Mouse (Mus musculus) mesoderm, embryonic 11.5 days (tissue): Measurements from ENCODE around the gene Cct7.
"Not testable (repeated sequence)": the region's sequence is repeated elsewhere in the genome, so short reads cannot be mapped to it uniquely, and the experiment has no call there.

ENCODE experiments used
- DNase-seq: peaks from one replicate; pipeline ENCODE4 v3.0.0-alpha.2; 2012; ENCODE audit warnings: low read depth, low spot score

The Cct7 gene

DNA sequence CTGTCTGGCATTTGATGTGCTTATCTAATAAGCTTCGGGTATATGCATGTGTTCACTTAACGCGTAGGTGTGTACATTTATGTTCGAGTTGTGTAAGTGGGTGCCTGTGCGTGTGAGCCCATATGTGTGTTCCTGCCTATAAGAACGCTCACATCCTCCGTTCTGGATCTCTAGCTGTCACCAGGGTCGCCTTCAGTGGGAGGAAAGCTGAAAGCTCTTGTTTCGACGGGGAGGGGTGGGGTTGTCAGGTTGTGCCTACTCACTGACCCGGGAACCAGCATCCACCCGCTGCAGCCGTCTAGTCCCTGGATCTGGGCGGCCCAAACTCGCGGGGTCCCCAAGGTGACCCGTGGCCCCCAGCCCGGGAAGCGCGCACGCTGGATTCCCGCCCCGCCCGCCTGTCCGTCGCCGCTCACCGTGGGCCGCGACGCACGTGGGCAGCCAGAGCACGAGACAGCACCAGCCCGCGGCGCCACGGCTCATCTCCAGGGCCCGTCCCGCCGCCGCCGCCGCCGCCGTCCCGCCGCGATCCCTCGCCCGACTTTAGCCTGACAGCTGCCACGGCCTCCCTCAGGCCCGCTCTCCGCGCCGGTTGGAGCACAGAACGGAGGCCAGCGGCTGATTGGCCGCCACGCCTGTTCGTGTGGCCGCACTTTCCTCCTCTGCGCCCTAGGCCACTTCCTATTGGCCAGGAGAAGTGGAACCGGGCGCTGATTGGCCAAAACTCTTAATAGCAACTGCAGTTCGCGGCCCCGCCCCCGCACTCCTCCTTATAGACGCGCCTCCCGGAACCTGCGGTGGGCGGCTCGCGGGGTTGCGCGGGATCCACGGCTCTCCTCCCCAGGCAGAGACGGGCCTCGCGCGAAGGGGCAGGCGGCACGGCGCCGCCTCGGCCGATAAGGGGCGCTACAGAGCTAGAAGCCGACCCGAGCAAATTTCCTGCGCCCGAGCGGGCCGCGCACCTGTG is at the start of gene Cct7:
Cct7 (plus strand) TSS at position 818 of the 967 bp plus-strand sequence.
- DNase-seq: peak; percentile 99

DNA sequence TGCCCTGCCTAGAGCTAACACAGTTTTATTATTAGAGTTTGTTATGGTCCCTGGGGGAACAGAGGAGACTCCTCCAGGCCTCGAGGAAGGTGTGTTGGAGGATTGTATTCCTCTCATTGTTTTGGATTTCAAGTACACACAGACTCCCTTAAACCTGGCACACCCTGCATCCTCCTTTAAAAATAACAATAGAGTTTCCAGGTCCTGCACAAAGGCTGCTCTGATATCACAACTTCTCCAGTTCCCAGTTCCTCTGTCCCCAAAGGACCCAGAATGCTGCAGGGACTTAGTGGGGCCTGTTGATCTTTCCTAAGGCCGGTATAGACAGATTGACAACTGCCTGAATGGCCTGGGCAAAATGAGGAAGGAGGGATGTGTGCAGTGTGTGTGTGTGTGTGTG is 48.7 kb upstream of the Cct7 start:
- no peak for DNase-seq

DNA sequence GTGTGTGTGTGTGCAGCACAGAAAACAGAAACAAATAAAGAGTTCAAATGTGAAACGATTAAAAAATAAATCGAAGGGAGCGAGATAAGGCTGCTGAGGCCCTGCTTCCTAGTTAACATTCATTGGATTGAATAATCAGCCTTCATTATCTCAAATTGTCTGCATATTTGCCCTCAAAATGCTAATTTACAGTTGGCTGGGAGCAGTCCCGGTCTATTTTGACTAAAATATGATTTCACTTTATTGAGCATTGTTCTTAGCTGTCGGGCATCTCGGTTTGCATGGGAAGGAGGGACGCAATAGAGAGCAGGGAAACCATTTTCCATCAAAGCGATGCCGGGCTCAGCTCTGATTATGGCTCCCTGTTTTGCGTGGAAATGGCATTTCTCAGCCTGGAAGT is 48.3 kb upstream of the Cct7 start:
- no peak for DNase-seq

DNA sequence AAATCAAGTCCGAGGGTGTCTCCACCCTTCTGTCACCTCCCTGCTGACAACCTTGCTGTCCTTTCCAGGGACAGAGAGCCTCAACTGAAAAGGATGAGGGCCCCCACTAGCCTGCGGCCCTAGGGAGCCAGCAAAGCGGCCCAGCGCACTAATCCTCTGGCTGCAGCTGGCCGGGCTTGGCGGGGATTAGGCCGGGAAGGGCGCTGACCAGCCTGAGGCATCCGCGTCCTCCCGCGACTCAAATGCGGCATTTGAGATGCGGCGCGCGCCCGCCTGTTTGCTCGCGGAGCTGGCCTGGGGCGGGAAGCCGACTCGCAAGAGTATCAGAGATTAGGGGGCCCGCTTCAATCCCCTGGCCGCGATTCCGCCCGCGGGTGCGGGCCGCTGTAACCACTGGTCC is 42.3 kb upstream of the Cct7 start:
- DNase-seq: no peak

- DNase-seq: peak; percentile 84
These were observed 40.5 kb upstream of the Cct7 start for GRCm38 (mm10) chr6:85410771-85411273.

- no peak for DNase-seq
These were observed 35.5 kb upstream of the Cct7 start for GRCm38 (mm10) chr6:85415829-85416228.

- no peak for DNase-seq
These were observed 32.2 kb upstream of the Cct7 start for GRCm38 (mm10) chr6:85419150-85419549.

GRCm38 (mm10) chr6:85423836-85424379 is 27.4 kb upstream of the Cct7 start, which contains the start of gene Noto:
Gene Noto, plus strand, starts transcription at chr6:85423886.
- DNase-seq: no peak

GRCm38 (mm10) chr6:85431274-85431841 is 20.0 kb upstream of the Cct7 start:
- DNase-seq: no peak

GRCm38 (mm10) chr6:85431842-85432431 is 19.4 kb upstream of the Cct7 start, which contains the start of gene Smyd5:
Gene Smyd5, plus strand, starts transcription at chr6:85431989.
- peak; percentile 90 for DNase-seq

DNA sequence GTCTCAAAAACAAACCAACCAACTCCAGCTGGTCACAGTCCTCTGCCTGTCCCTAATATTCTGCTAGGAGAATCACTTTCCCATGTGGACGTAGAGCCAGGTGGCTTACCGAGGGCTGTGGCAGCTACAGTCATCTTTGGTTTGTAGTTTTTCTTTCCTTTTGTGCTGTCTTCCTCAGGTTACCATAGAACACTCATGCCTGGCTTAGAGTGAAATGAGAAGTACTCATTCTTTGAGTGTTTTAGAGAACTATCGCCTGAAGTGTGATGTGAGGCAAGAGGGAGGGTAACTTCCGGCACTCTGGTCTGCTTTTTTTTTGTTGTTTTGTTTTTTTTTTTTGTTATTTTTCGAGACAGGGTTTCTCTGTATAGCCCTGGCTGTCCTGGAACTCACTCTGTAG is 17.4 kb upstream of the Cct7 start:
- no peak for DNase-seq

- no peak for DNase-seq
These were observed 15.1 kb upstream of the Cct7 start for GRCm38 (mm10) chr6:85436204-85436603.

- DNase-seq: no peak
These were observed 14.7 kb upstream of the Cct7 start for GRCm38 (mm10) chr6:85436631-85437030.

GRCm38 (mm10) chr6:85441142-85441541 is 10.2 kb upstream of the Cct7 start:
- no peak for DNase-seq

DNA sequence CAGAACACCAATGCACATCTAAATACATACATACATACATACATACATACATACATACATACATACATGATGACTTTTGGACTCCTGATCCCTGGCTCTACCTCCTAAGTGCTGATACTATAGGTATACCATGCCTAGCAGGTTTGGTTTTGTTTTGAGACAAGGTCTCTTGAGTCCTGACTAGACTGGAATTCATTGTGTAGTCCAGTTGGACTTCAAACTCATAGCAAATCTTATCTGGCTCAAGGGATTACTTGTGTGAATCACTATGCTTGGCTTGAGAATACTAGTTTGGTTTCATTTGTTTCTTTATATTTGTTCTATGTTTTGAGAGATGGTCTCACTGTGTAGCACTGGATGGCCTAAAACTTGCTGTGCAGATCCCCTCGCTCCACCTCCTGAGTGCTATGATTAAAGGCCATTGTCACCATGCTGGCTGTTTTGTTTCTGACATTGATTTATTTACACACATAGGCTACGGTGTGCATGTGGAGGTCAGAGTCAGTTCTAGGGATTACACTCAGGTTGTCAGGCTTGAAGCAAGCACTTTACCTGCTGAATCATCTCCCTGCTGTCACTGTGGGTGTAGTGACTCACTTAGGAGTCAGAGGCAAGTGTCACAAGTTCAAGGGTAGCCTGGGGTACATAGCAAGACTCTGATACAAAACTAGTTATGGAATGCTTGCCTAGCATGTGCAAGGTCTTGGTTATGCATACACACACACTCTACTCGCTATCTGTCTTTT is 7.7 kb upstream of the Cct7 start:
- DNase-seq: no peak

- DNase-seq: no peak
These were observed 6.9 kb upstream of the Cct7 start for GRCm38 (mm10) chr6:85444266-85444965.

GRCm38 (mm10) chr6:85445286-85445685 is 6.0 kb upstream of the Cct7 start:
- DNase-seq: no peak

DNA sequence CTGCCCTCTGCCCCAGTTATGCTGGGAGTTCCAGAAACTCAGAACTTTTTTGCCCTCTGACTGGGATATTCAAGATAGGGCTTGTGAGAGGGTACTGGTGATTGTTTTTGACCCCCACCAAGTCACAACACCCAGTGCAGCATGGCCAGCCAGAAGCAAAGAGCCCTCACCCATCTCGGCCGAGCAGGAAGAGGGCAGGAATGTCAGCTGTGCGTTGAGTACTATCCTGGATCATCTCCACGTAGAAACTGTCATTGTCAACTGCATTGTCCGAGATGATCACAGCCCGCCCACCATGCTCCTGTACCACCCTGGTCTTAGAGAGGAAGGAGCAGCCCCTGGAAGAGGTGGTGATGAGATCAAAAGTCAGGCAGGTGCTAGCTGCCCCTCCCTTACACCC is 4.0 kb upstream of the Cct7 start:
- DNase-seq: no peak

DNA sequence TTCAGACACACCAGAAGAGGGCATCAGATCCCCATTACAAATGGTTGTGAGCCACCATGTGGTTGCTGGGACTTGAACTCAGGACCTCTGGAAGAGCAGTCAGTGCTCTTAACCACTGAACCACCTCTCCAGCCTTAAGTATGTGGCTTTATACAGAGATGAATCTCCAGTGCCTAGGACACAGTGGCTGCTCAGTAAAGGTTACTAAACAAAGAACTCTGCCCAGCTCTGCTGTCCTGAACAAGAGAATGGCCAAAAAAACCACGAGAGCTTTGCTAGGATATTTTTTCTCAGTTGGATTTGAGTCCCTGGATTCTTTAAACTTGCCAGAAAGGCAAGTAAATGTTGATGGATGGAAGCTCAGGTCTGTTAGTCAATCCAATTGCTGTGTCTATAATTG is 1.2 kb upstream of the Cct7 start:
- not testable (repeated sequence) for DNase-seq

DNA sequence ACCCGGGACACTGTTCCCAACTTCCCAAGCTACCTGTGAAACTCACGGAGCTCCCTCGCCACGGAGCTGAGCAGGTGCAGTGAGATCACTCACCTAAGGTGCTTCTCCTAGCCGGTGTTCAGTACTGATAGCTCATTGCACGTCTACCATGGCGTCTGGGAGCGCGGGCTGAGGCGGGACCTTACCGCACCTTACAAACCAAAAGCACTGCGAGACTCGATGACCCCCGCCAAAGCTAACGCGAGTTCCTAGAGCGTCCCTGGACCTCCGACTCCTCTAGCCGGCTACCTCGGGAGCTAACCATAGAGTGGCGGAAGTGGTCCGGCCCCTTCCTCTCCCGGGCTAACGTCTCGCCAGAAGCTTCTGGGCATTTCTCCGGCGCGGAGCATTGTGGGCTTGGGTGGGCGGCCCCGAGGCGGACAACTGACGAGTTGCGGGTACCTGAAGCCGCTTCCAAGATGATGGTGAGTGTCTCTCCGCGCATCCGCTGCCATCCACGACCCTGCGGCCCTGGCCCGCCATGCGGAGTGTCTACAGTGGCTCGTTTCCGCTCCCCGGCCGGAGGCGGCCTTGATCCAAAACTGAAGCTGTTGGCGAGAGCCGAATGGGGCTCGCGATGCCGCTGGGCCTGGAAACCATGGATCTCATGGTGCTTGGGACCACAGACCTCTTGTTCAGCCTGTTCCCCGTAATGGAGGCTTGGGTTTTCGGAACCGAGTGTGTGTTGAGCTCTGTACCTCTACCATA is 523 bp downstream of the Cct7 start, which contains the start of gene Pradc1:
Pradc1 (minus strand) TSS at position 307 of the 747 bp plus-strand sequence.
- peak; percentile 95 for DNase-seq
